Mouse (Mus musculus) neural tube, embryonic 14.5 days (tissue): ENCODE measurements around the gene Foxn1. TPM values are rescaled to one million over a fixed set of nuclear protein-coding genes. Genes with fewer than 3 reads are reported as not detected.

Experiments
- ATAC-seq: fragments of 200-750 bp; cut with Nextera tagmentation; 2 replicates; pipeline ENCODE4 v1.8.0; 2017; ENCODE audit warnings: low read depth, mild to moderate bottlenecking, moderate TSS enrichment, moderate library complexity
- H3K27ac ChIP-seq: fragments of 300-500 bp; sonication (generic); 2 replicates; pipeline ENCODE4 v1.5.1; 2014; ENCODE audit warnings: low read depth, mild to moderate bottlenecking, control low read depth, low read length, moderate library complexity, mixed read lengths
- H3K27me3 ChIP-seq: fragments of 300-500 bp; sonication (generic); 2 replicates; pipeline ENCODE4 v1.6.1; 2014; ENCODE audit warnings: low read length; ENCODE audit not compliant: control insufficient read depth, insufficient read depth
- H3K36me3 ChIP-seq: fragments of 300-500 bp; sonication (generic); 2 replicates; pipeline ENCODE4 v1.6.1; 2014; ENCODE audit warnings: low read length, mixed read lengths; ENCODE audit not compliant: control insufficient read depth, insufficient read depth
- H3K4me1 ChIP-seq: fragments of 300-500 bp; sonication (generic); 2 replicates; pipeline ENCODE4 v1.6.1; 2014; ENCODE audit warnings: low read length; ENCODE audit not compliant: control insufficient read depth, insufficient read depth
- H3K4me2 ChIP-seq: fragments of 300-500 bp; sonication (generic); 2 replicates; pipeline ENCODE4 v1.6.1; 2014; ENCODE audit warnings: mild to moderate bottlenecking, low read depth, low read length, control low read depth
- H3K4me3 ChIP-seq: fragments of 300-500 bp; sonication (generic); 2 replicates; pipeline ENCODE4 v1.5.1; 2014; ENCODE audit warnings: low read depth, low read length, control low read depth, mixed read lengths
- H3K9ac ChIP-seq: fragments of 300-500 bp; sonication (generic); replicated peaks from 2 replicates; pipeline ENCODE4 v1.6.1; 2014; ENCODE audit warnings: low read depth, mild to moderate bottlenecking, control low read depth, low read length, mixed read lengths
- H3K9me3 ChIP-seq: fragments of 300-500 bp; sonication (generic); 2 replicates; pipeline ENCODE4 v1.6.1; 2016; ENCODE audit warnings: low read length; ENCODE audit not compliant: control insufficient read depth
- WGBS: fragments of 180-500 bp; shearing (Covaris S2); extraction: QIAGEN DNeasy Blood & Tissue Kit; methylation state at CpG from one replicate; pipeline ENCODE4 v1.1.7; 2014; 5-methylcytosine and 5-hydroxymethylcytosine counted together
- polyA plus RNA-seq: library from polyadenylated mRNA; unstranded; fragments of >200 nt; fragmentation: Nextera tagmentation; extraction: Ambion mirVana; gene quantifications from 2 replicates; pipeline ENCODE4 v1.2.1, GENCODE M21; 2014

The Foxn1 gene
- polyA plus RNA-seq = not detected in 2 replicates

GRCm38 (mm10) chr11:78386508-78387043, at the start of gene Foxn1:
TSS of gene Foxn1 (minus strand) at chr11:78386558.
- no peak within 1 kb of the TSS for H3K4me2 ChIP-seq
- WGBS = 88% methylated on average over 14 of the region's 14 CpGs
- ATAC-seq = no peak

DNA sequence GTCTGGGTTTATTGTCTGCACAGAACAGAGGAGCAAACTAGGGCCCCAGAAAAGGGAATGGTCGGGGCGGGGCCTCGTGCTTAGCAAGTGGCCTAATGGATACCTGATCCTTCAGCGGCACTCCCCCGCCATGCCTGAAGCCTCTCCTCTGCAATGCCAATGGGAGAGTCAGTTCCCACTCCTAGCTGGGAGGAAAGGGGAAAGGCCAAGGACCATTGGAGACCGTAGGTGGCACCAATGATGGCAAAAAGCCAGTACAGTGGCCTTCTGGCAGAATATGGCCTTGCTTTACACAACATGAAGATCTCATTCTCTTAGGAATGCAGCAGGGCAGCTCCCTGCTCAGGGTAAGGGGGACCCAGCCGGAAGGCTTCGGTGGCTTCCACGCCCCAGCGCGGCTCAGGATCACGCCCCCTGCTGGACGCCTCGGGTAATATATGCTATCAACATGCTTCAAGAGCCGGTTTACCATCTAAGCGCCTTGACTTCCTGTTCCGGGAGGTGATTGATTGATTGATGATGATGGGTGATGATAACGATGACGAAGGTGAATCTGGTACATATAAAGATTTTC, 49.5 kb upstream of the Foxn1 start:
- Histone ChIP-seq H3K4me2 (no peak overlapping the region), H3K9me3 (no peaks in the 10 kb centered on the region)
- WGBS = 4% methylated on average over 19 of the region's 19 CpGs

More at GRCm38 (mm10) chr11:78386508-78387043, at the start of gene Foxn1:
- no peaks in the 10 kb centered on the region for H3K4me1 ChIP-seq
- no peak within 1 kb of the TSS for H3K27ac ChIP-seq
- no peaks in the 10 kb centered on the region for H3K9me3 ChIP-seq
- no peak within 1 kb of the TSS for H3K4me3 ChIP-seq
- H3K36me3 ChIP-seq = no peaks in the 10 kb centered on the region
- H3K9ac ChIP-seq = no peak within 1 kb of the TSS
- no peaks in the 10 kb centered on the region for H3K27me3 ChIP-seq

GRCm38 (mm10) chr11:78434052-78434451, 47.7 kb upstream of the Foxn1 start:
- ATAC-seq = no peak
- 72% methylated on average over 4 of the region's 4 CpGs for WGBS
- H3K9me3 ChIP-seq = no peaks in the 10 kb centered on the region

More for the DNA sequence above, 49.5 kb upstream of the Foxn1 start:
- no peak overlapping the region for H3K27ac ChIP-seq
- no peaks in the 10 kb centered on the region for H3K4me1 ChIP-seq
- no peaks in the 10 kb centered on the region for H3K36me3 ChIP-seq
- no peak for ATAC-seq
- H3K4me3 ChIP-seq = no peak overlapping the region
- no peak overlapping the region for H3K9ac ChIP-seq
- H3K27me3 ChIP-seq = no peaks in the 10 kb centered on the region

GRCm38 (mm10) chr11:78431176-78431575, 44.8 kb upstream of the Foxn1 start:
- 89% methylated on average over 10 of the region's 10 CpGs for WGBS
- H3K27ac ChIP-seq = no peak overlapping the region

More at GRCm38 (mm10) chr11:78434052-78434451, 47.7 kb upstream of the Foxn1 start:
- Histone ChIP-seq H3K4me3 (no peak overlapping the region), H3K36me3 (no peaks in the 10 kb centered on the region), H3K9ac (no peak overlapping the region), H3K4me1 (no peaks in the 10 kb centered on the region), H3K4me2 (no peak overlapping the region), H3K27ac (no peak overlapping the region), H3K27me3 (no peaks in the 10 kb centered on the region)

GRCm38 (mm10) chr11:78430195-78430878, 44.0 kb upstream of the Foxn1 start:
- H3K27me3 ChIP-seq = no peaks in the 10 kb centered on the region
- H3K27ac ChIP-seq = no peak overlapping the region
- 47% methylated on average over 11 of the region's 11 CpGs for WGBS
- H3K9ac ChIP-seq = no peak overlapping the region
- no peak overlapping the region for H3K4me3 ChIP-seq
- no peaks in the 10 kb centered on the region for H3K9me3 ChIP-seq
- H3K4me2 ChIP-seq = no peak overlapping the region
- no peak for ATAC-seq
- no peaks in the 10 kb centered on the region for H3K4me1 ChIP-seq
- H3K36me3 ChIP-seq = no peaks in the 10 kb centered on the region

More at GRCm38 (mm10) chr11:78431176-78431575, 44.8 kb upstream of the Foxn1 start:
- no peaks in the 10 kb centered on the region for H3K9me3 ChIP-seq
- no peak overlapping the region for H3K9ac ChIP-seq
- H3K36me3 ChIP-seq = no peaks in the 10 kb centered on the region
- H3K4me3 ChIP-seq = no peak overlapping the region
- H3K4me1 ChIP-seq = no peaks in the 10 kb centered on the region
- H3K27me3 ChIP-seq = no peaks in the 10 kb centered on the region
- no peak for ATAC-seq
- H3K4me2 ChIP-seq = no peak overlapping the region

- Histone ChIP-seq H3K9me3 (no peaks in the 10 kb centered on the region), H3K4me3 (no peak overlapping the region), H3K36me3 (no peaks in the 10 kb centered on the region), H3K27ac (no peak overlapping the region), H3K4me1 (no peaks in the 10 kb centered on the region), H3K4me2 (no peak overlapping the region), H3K9ac (no peak overlapping the region), H3K27me3 (no peaks in the 10 kb centered on the region)
- no peak for ATAC-seq
- WGBS = 69% methylated on average over 5 of the region's 5 CpGs
These were observed 42.0 kb upstream of the Foxn1 start for GRCm38 (mm10) chr11:78428309-78428708.

DNA sequence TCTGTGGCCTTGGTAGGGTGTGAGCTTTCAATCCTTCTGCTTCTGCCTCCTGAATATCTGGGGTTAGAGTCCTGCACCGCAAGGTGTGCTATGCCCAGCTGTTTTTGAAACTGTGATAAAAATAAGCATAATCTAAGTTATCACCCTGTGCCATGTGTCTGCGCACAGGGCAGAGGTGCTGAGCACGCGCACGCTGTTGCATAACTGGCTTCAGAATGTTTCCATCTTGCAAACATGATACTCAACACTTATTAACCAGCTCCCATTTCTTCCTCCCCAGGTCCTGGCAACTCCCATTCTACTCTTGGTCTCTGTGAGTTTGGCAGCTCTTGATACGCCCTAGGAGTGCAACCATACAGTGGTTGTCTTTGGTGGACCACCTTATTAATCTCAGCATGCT, 41.3 kb upstream of the Foxn1 start:
- no peak overlapping the region for H3K27ac ChIP-seq
- H3K4me3 ChIP-seq = no peak overlapping the region
- H3K4me2 ChIP-seq = no peak overlapping the region
- H3K9me3 ChIP-seq = no peaks in the 10 kb centered on the region
- no peaks in the 10 kb centered on the region for H3K4me1 ChIP-seq
- no peak overlapping the region for H3K9ac ChIP-seq
- ATAC-seq = no peak
- no peaks in the 10 kb centered on the region for H3K36me3 ChIP-seq
- 94% methylated on average over 6 of the region's 6 CpGs for WGBS
- no peaks in the 10 kb centered on the region for H3K27me3 ChIP-seq

DNA sequence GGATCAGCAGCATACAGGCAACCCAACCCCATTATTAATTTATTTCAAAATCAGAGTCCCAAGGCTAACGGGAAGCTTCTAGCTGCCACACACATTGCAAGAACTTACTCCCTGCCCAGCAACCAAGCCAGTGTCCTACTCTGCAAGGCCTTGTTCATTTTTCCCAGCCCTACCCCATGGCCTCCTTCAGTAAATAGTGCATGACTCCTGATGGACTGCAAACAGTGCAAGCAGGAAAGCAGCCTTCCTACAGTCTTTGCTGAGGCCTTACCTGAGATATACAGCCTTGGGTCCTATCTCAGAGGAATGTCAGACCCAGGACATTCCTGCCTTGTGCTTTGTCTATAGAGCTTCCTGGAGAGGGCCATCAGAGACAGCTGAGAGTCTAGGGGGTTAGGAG, 39.2 kb upstream of the Foxn1 start:
- Histone ChIP-seq H3K4me1 (no peaks in the 10 kb centered on the region), H3K9me3 (no peaks in the 10 kb centered on the region), H3K9ac (no peak overlapping the region), H3K27ac (no peak overlapping the region), H3K36me3 (no peaks in the 10 kb centered on the region), H3K27me3 (no peaks in the 10 kb centered on the region), H3K4me3 (no peak overlapping the region), H3K4me2 (no peak overlapping the region)
- no peak for ATAC-seq
- WGBS = 90% methylated on average over 1 of the region's 1 CpGs

GRCm38 (mm10) chr11:78424352-78424751, 38.0 kb upstream of the Foxn1 start:
- Histone ChIP-seq H3K27me3 (no peaks in the 10 kb centered on the region), H3K9me3 (no peaks in the 10 kb centered on the region), H3K36me3 (no peaks in the 10 kb centered on the region), H3K27ac (no peak overlapping the region), H3K4me1 (no peaks in the 10 kb centered on the region), H3K4me2 (no peak overlapping the region), H3K9ac (no peak overlapping the region), H3K4me3 (no peak overlapping the region)
- no peak for ATAC-seq
- 70% methylated on average over 2 of the region's 2 CpGs for WGBS
